Mouse (Mus musculus): Measurements from ENCODE around the gene Sod2.

DNA sequence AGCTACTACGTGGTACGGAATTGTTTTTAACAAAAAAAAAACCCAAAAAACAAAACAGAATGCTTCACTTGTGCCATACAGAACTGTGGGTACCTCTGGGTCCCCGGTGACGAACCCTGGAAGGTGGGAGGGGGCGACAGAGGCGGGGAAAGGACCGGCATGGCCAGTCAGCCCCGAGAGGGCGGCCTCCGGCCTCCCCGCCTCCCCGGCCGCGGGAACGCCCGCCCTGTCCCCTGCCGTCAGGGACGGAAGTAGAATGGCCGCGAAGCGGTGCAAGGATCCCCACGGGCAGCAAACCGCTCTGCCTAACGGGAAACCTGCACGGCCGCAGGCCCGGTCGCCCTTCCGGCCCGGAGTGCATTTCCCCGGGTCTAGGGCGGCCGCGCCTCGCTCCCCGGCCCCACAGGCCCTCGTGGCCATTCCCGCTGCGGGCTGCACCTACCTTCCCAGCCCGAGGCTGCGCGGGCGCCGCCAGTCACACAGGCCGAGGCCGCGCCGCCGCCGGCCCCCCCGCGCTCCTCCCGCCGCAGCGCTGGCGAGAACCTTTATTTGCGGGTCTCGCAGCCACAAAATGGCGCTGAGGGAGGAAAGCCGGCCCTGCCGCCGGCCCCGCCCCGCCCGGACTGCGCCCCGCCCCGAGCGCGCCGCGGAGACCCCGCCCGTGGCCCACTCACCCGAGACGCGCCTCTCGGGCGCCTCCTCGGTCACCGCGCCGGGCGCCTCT, 14.8 kb upstream of the Sod2 start:
- TF ChIP-seq POLR2A (IDR thresholded peaks at IDR 0.05; ENCODE audit: insufficient read depth, low read length) (no peak), CTCF (IDR thresholded peaks at IDR 0.05; ENCODE audit: low read depth, low read length) (no peak), EP300 (IDR thresholded peaks at IDR 0.05; ENCODE audit: insufficient read depth, low read depth, low read length) (no peak)
